ENCODE assay signal across 21 mouse cellular contexts in genomic region chr4:59674929-59675679, GRCm38 (mm10). TPM values are rescaled to one million over a fixed set of nuclear protein-coding genes. Genes with fewer than 3 reads are reported as not detected.
A peak's percentile ranks its signal among the peaks of the same experiment; 100 is the strongest.
DNase-seq lines count a peak whose midpoint lies in the region; ATAC-seq and TF ChIP-seq lines count a peak whose summit lies in the region.
"Had no signal": no experiment of that assay in that cellular context is flagged by ENCODE, and none has a peak within 500 bp of the region (broad histone marks: within the 10 kb centered on the region; RNA-seq: fewer than 3 reads in every experiment).

No protein-coding gene starts in this region.

- peaks cover 7% of the 10 kb centered on the region for H3K4me1 ChIP-seq in hindbrain, embryonic 12.5 days
- H3K4me1 ChIP-seq in hindbrain, postnatal 0 days (ENCODE audit: insufficient read depth, low read length): no peaks in the 10 kb centered on the region
- peaks cover 4% of the 10 kb centered on the region; the same call in 1 of the 2 replicates for H3K4me1 ChIP-seq in lung, postnatal 0 days (ENCODE audit: insufficient read depth, low read depth, low read length)
- 0 out of 2 replicates have a peak, but pooled peaks cover 2% of the 10 kb centered on the region for H3K4me1 ChIP-seq in midbrain, embryonic 16.5 days (ENCODE audit: control insufficient read depth, insufficient read depth, low read length)
- H3K4me1 ChIP-seq: limb, embryonic 13.5 days had no signal

- H3K9me3 ChIP-seq in hindbrain, embryonic 12.5 days (replicated peaks): no peaks in the 10 kb centered on the region
- no peaks in the 10 kb centered on the region for H3K9me3 ChIP-seq in hindbrain, postnatal 0 days (ENCODE audit: low read length)
- no peaks in the 10 kb centered on the region for H3K9me3 ChIP-seq in lung, postnatal 0 days (ENCODE audit: low read length)
- H3K9me3 ChIP-seq in midbrain, embryonic 16.5 days (replicated peaks; ENCODE audit: control insufficient read depth, low read length, poor library complexity, severe bottlenecking): no peaks in the 10 kb centered on the region
- H3K9me3 ChIP-seq: heart, embryonic 12.5 days; limb, embryonic 13.5 days had no signal

- H3K27me3 ChIP-seq in hindbrain, embryonic 12.5 days: no peaks in the 10 kb centered on the region
- H3K27me3 ChIP-seq in hindbrain, postnatal 0 days (ENCODE audit: insufficient read depth, low read length): no peaks in the 10 kb centered on the region
- no peaks in the 10 kb centered on the region for H3K27me3 ChIP-seq in lung, postnatal 0 days (replicated peaks; ENCODE audit: insufficient read depth, low read length)
- no peaks in the 10 kb centered on the region for H3K27me3 ChIP-seq in midbrain, embryonic 16.5 days (ENCODE audit: control insufficient read depth, insufficient read depth, low read depth, low read length)
- H3K27me3 ChIP-seq: CH12.LX; heart, embryonic 12.5 days; limb, embryonic 13.5 days had no signal

- no peak for TF ChIP-seq CTCF in hindbrain, postnatal 0 days (IDR thresholded peaks at IDR 0.05; ENCODE audit: low read depth)
- no peak for TF ChIP-seq CTCF in lung, postnatal 0 days (IDR thresholded peaks at IDR 0.05)

- no peak overlapping the region for H3K4me3 ChIP-seq in hindbrain, embryonic 12.5 days
- no peak overlapping the region for H3K4me3 ChIP-seq in hindbrain, postnatal 0 days (ENCODE audit: low read length)
- no peak overlapping the region for H3K4me3 ChIP-seq in lung, postnatal 0 days (ENCODE audit: low read depth, low read length)
- no peak overlapping the region for H3K4me3 ChIP-seq in midbrain, embryonic 16.5 days (ENCODE audit: low read depth, low read length)
- H3K4me3 ChIP-seq: heart, embryonic 12.5 days; limb, embryonic 13.5 days had no signal

- WGBS in hindbrain, embryonic 12.5 days: 77% methylated on average over 8 of the region's 8 CpGs
- WGBS in hindbrain, postnatal 0 days: 79% methylated on average over 8 of the region's 8 CpGs
- 39% methylated on average over 8 of the region's 8 CpGs for WGBS in lung, postnatal 0 days
- 70% methylated on average over 8 of the region's 8 CpGs for WGBS in midbrain, embryonic 16.5 days

- peak overlapping the region; percentile 58 for H3K27ac ChIP-seq in hindbrain, embryonic 12.5 days
- no peak overlapping the region for H3K27ac ChIP-seq in hindbrain, postnatal 0 days
- 0 out of 2 replicates have a peak overlapping the region, but pooled peaks have one; percentile 20 for H3K27ac ChIP-seq in lung, postnatal 0 days (ENCODE audit: low read length)
- H3K27ac ChIP-seq in midbrain, embryonic 16.5 days (ENCODE audit: low read length): no peak overlapping the region
- H3K27ac ChIP-seq: limb, embryonic 13.5 days had no signal

- no peak for DNase-seq in hindbrain, postnatal 0 days (ENCODE audit: low spot score)
- peak; percentile 68 for DNase-seq in lung, postnatal 0 days (ENCODE audit: low spot score)
- DNase-seq in lung, postnatal 14 days: no peak
- DNase-seq in induced T-regulatory cell, adult 2 months (ENCODE audit: low read depth): peak; percentile 10
- no peak for DNase-seq in urinary bladder, adult 18-20 months (ENCODE audit: low spot score in 2 of 2)
- DNase-seq in heart, adult 8-10 months (ENCODE audit: low spot score): no peak
- DNase-seq: cerebellum, adult 18-20 months; cerebellum, postnatal 36 days; heart, postnatal 14 days; kidney, adult 2 months; kidney, postnatal 10 days; layer of hippocampus, postnatal 36 days; lung, postnatal 10 days; right cerebral cortex, adult 18-20 months; thymus, postnatal 36 days had no signal

- H3K36me3 ChIP-seq in hindbrain, embryonic 12.5 days: no peaks in the 10 kb centered on the region
- H3K36me3 ChIP-seq in hindbrain, postnatal 0 days (ENCODE audit: insufficient read depth, low read length): no peaks in the 10 kb centered on the region
- H3K36me3 ChIP-seq in lung, postnatal 0 days (ENCODE audit: insufficient read depth, low read length): no peaks in the 10 kb centered on the region
- no peaks in the 10 kb centered on the region for H3K36me3 ChIP-seq in midbrain, embryonic 16.5 days (ENCODE audit: control insufficient read depth, insufficient read depth, low read length)
- H3K36me3 ChIP-seq: heart, embryonic 12.5 days; limb, embryonic 13.5 days had no signal

- H3K9ac ChIP-seq in hindbrain, embryonic 12.5 days: no peak overlapping the region
- no peak overlapping the region for H3K9ac ChIP-seq in hindbrain, postnatal 0 days (replicated peaks; ENCODE audit: low read length)
- no peak overlapping the region for H3K9ac ChIP-seq in lung, postnatal 0 days (replicated peaks; ENCODE audit: low read depth)
- no peak overlapping the region for H3K9ac ChIP-seq in midbrain, embryonic 16.5 days (ENCODE audit: low read depth, low read length)
- H3K9ac ChIP-seq: heart, embryonic 12.5 days; limb, embryonic 13.5 days had no signal

- no peak overlapping the region for H3K4me2 ChIP-seq in hindbrain, embryonic 12.5 days (replicated peaks)
- no peak overlapping the region for H3K4me2 ChIP-seq in hindbrain, postnatal 0 days (ENCODE audit: low read depth, low read length)
- H3K4me2 ChIP-seq in lung, postnatal 0 days (replicated peaks; ENCODE audit: low read depth, low read length): no peak overlapping the region
- no peak overlapping the region for H3K4me2 ChIP-seq in midbrain, embryonic 16.5 days (ENCODE audit: low read length)
- H3K4me2 ChIP-seq: heart, embryonic 12.5 days; limb, embryonic 13.5 days had no signal

- ATAC-seq in hindbrain, embryonic 12.5 days (ENCODE audit: low FRiP score): peak; percentile 48
- no peak for ATAC-seq in hindbrain, postnatal 0 days
- ATAC-seq in lung, postnatal 0 days: peak; percentile 52
- ATAC-seq in midbrain, embryonic 16.5 days: peak; percentile 40; the same call in 1 of the 2 replicates
- ATAC-seq: inflammation-experienced regulatory T-cells, adult 6 months had no signal

- no peak for TF ChIP-seq EP300 in lung, postnatal 0 days (IDR thresholded peaks at IDR 0.05)

RNA-seq across cellular contexts. Expression of gene E130308A19Rik, which starts 49.1 kb away (rescaled TPM):
- 71.1 and 73.1 TPM in 2 replicates for polyA plus RNA-seq in hindbrain, embryonic 12.5 days (2016; fragmentation: Nextera tagmentation; extraction: Ambion mirVana)
- total RNA-seq in hindbrain, postnatal 0 days (2014; rRNA removed): 29.2 and 41.9 TPM in 2 replicates
- 33.8 and 35.7 TPM in 2 replicates for polyA plus RNA-seq in hindbrain, postnatal 0 days (2015; fragmentation: Nextera tagmentation; extraction: Ambion mirVana)
- 16.4 and 16.9 TPM in 2 replicates for polyA plus RNA-seq in lung, postnatal 0 days (2015; fragmentation: Nextera tagmentation; extraction: Ambion mirVana)
- polyA plus RNA-seq in midbrain, embryonic 16.5 days (2015; fragmentation: Nextera tagmentation; extraction: Ambion mirVana): 38.1 and 51.2 TPM in 2 replicates
- total RNA-seq in heart, adult 8-10 months (2022): 1 to 10 TPM; 6.2 to 7.7 (median 7.2) TPM

Comparison
In these comparisons a context has a peak if more than half of its experiments do, and no peak if none do; other contexts are left out.
1. H3K27ac ChIP-seq: peak in hindbrain, embryonic 12.5 days (single experiment) and lung, postnatal 0 days (single experiment); none in hindbrain, postnatal 0 days (single experiment) and midbrain, embryonic 16.5 days (single experiment).
2. DNase-seq: peak in lung, postnatal 0 days (single experiment) and induced T-regulatory cell, adult 2 months (single experiment); none in hindbrain, postnatal 0 days (single experiment), lung, postnatal 14 days (single experiment), urinary bladder, adult 18-20 months (0 of 2) and heart, adult 8-10 months (single experiment).